ENCODE assay signal across 17 mouse cellular contexts in the genomic region with DNA sequence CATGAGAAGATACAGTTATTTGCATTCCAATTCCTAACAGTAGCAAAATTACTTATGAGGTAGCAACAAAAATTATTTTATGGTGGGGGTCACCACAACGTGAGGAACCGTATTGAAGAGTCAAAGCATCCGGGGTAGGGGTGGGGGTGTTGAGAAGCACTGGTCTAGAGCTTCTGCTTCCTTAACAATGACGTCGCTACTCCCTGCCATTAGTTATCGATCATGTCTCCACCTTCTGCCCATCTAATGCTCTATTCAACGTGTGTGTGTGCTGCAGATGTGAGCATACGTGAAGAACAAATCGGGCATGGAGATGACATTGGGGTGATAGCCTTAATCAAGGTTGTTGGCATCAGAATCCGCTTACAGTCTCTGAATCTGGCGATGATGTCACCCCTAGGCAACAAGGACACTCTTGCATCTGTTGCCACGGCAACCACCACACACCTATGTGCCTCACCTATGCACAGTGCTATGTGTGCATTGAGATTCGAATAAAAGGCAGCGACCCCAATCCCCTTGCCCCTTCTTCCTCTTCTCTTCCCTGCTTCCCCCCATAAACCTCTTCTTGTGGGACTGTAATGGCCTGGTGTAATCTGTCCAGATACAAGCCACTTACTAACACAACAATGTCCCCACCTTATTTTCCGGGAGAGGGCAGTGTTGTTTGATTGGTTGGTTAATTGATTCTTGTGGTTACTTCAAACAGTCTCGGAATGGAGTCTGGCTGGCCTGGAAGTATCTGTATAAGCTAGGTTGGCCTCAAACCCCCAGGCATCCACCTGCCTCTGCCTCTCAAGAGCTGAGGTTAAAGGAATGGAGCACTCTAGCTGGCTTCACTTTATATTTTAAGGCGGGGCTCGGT. TPM values are rescaled to one million over a fixed set of nuclear protein-coding genes. Genes with fewer than 3 reads are reported as not detected.
DNase-seq lines count a peak whose midpoint lies in the region; ATAC-seq and TF ChIP-seq lines count a peak whose summit lies in the region.
"Had no signal": no experiment of that assay in that cellular context is flagged by ENCODE, and none has a peak within 500 bp of the region (broad histone marks: within the 10 kb centered on the region; RNA-seq: fewer than 3 reads in every experiment).

No protein-coding gene starts in this region.

- peak; percentile 19 for TF ChIP-seq CTCF in intestine, postnatal 0 days (IDR thresholded peaks at IDR 0.05; ENCODE audit: low read depth)

- H3K9me3 ChIP-seq in forebrain, embryonic 15.5 days, result no peaks in the 10 kb centered on the region
- H3K9me3 ChIP-seq in forebrain, embryonic 11.5 days (ENCODE audit: control insufficient read depth, low read length), result no peaks in the 10 kb centered on the region
- no peaks in the 10 kb centered on the region for H3K9me3 ChIP-seq in intestine, postnatal 0 days (ENCODE audit: control insufficient read depth)
- H3K9me3 ChIP-seq in intestine, embryonic 16.5 days (ENCODE audit: control insufficient read depth, low read length), result no peaks in the 10 kb centered on the region
- no peaks in the 10 kb centered on the region for H3K9me3 ChIP-seq in midbrain, embryonic 13.5 days
- no peaks in the 10 kb centered on the region for H3K9me3 ChIP-seq in midbrain, embryonic 10.5 days (replicated peaks)
- H3K9me3 ChIP-seq in neural tube, embryonic 15.5 days (replicated peaks), result no peaks in the 10 kb centered on the region
- H3K9me3 ChIP-seq: heart, embryonic 13.5 days; limb, embryonic 15.5 days had no signal

- H3K27ac ChIP-seq in forebrain, embryonic 15.5 days (replicated peaks), result no peak overlapping the region
- H3K27ac ChIP-seq in forebrain, embryonic 11.5 days (ENCODE audit: low read depth, low read length), result no peak overlapping the region
- H3K27ac ChIP-seq in intestine, postnatal 0 days (ENCODE audit: low read depth, low read length), result no peak overlapping the region
- no peak overlapping the region for H3K27ac ChIP-seq in intestine, embryonic 16.5 days (ENCODE audit: low read length)
- no peak overlapping the region for H3K27ac ChIP-seq in midbrain, embryonic 13.5 days
- no peak overlapping the region for H3K27ac ChIP-seq in midbrain, embryonic 10.5 days (replicated peaks)
- no peak overlapping the region for H3K27ac ChIP-seq in neural tube, embryonic 15.5 days (replicated peaks)
- H3K27ac ChIP-seq: heart, embryonic 13.5 days; limb, embryonic 15.5 days had no signal

- H3K4me1 ChIP-seq in forebrain, embryonic 15.5 days, result no peaks in the 10 kb centered on the region
- no peaks in the 10 kb centered on the region for H3K4me1 ChIP-seq in forebrain, embryonic 11.5 days (replicated peaks; ENCODE audit: control insufficient read depth, insufficient read depth, low read length)
- H3K4me1 ChIP-seq in intestine, postnatal 0 days (replicated peaks; ENCODE audit: control insufficient read depth, insufficient read depth, low read length), result no peaks in the 10 kb centered on the region
- H3K4me1 ChIP-seq in intestine, embryonic 16.5 days (ENCODE audit: control insufficient read depth, insufficient read depth, low read length), result no peaks in the 10 kb centered on the region
- no peaks in the 10 kb centered on the region for H3K4me1 ChIP-seq in midbrain, embryonic 13.5 days (replicated peaks)
- H3K4me1 ChIP-seq in midbrain, embryonic 10.5 days, result no peaks in the 10 kb centered on the region
- no peaks in the 10 kb centered on the region for H3K4me1 ChIP-seq in neural tube, embryonic 15.5 days
- H3K4me1 ChIP-seq: heart, embryonic 13.5 days had no signal

- no peak overlapping the region for H3K9ac ChIP-seq in forebrain, embryonic 15.5 days (replicated peaks)
- no peak overlapping the region for H3K9ac ChIP-seq in forebrain, embryonic 11.5 days (ENCODE audit: low read length)
- H3K9ac ChIP-seq in intestine, postnatal 0 days (ENCODE audit: low read depth, low read length), result no peak overlapping the region
- H3K9ac ChIP-seq in intestine, embryonic 16.5 days (ENCODE audit: low read depth, low read length), result no peak overlapping the region
- H3K9ac ChIP-seq in midbrain, embryonic 13.5 days (replicated peaks), result no peak overlapping the region
- H3K9ac ChIP-seq in neural tube, embryonic 15.5 days (replicated peaks), result no peak overlapping the region
- H3K9ac ChIP-seq: heart, embryonic 13.5 days; limb, embryonic 15.5 days had no signal

- DNase-seq in forebrain, embryonic 11.5 days (ENCODE audit: low spot score), result no peak
- DNase-seq in midbrain, embryonic 10.5 days (ENCODE audit: low spot score), result no peak
- DNase-seq in frontal cortex, postnatal 25 days (ENCODE audit: low spot score in 2 of 2), result no peak
- DNase-seq: adrenal gland, postnatal 10 days; cerebellum, adult 11-12 months; kidney, adult 2 months; kidney, postnatal 36 days; spleen, adult 18-20 months; thymus, adult 2 months had no signal

- no peak overlapping the region for H3K4me2 ChIP-seq in forebrain, embryonic 15.5 days (replicated peaks)
- no peak overlapping the region for H3K4me2 ChIP-seq in forebrain, embryonic 11.5 days (ENCODE audit: low read depth, low read length, severe bottlenecking)
- H3K4me2 ChIP-seq in intestine, postnatal 0 days (replicated peaks; ENCODE audit: low read depth), result no peak overlapping the region
- no peak overlapping the region for H3K4me2 ChIP-seq in intestine, embryonic 16.5 days (ENCODE audit: low read depth, low read length)
- no peak overlapping the region for H3K4me2 ChIP-seq in midbrain, embryonic 13.5 days (replicated peaks)
- H3K4me2 ChIP-seq in neural tube, embryonic 15.5 days, result no peak overlapping the region
- H3K4me2 ChIP-seq: heart, embryonic 13.5 days; limb, embryonic 15.5 days had no signal

- WGBS in forebrain, embryonic 15.5 days, result 88% methylated on average over 18 of the region's 18 CpGs
- WGBS in forebrain, embryonic 11.5 days, result 85% methylated on average over 18 of the region's 18 CpGs
- 83% methylated on average over 18 of the region's 18 CpGs for WGBS in intestine, postnatal 0 days
- 89% methylated on average over 18 of the region's 18 CpGs for WGBS in intestine, embryonic 16.5 days
- 89% methylated on average over 18 of the region's 18 CpGs for WGBS in midbrain, embryonic 13.5 days
- 91% methylated on average over 18 of the region's 18 CpGs for WGBS in midbrain, embryonic 10.5 days
- 91% methylated on average over 18 of the region's 18 CpGs for WGBS in neural tube, embryonic 15.5 days

- H3K27me3 ChIP-seq in forebrain, embryonic 15.5 days, result no peaks in the 10 kb centered on the region
- no peaks in the 10 kb centered on the region for H3K27me3 ChIP-seq in forebrain, embryonic 11.5 days (ENCODE audit: control insufficient read depth, insufficient read depth, low read length)
- H3K27me3 ChIP-seq in intestine, postnatal 0 days (replicated peaks; ENCODE audit: control insufficient read depth, insufficient read depth, low read length), result no peaks in the 10 kb centered on the region
- H3K27me3 ChIP-seq in intestine, embryonic 16.5 days (replicated peaks; ENCODE audit: control insufficient read depth, insufficient read depth, low read length), result no peaks in the 10 kb centered on the region
- H3K27me3 ChIP-seq in midbrain, embryonic 13.5 days, result no peaks in the 10 kb centered on the region
- no peaks in the 10 kb centered on the region for H3K27me3 ChIP-seq in midbrain, embryonic 10.5 days (ENCODE audit: low read depth, poor library complexity, severe bottlenecking)
- H3K27me3 ChIP-seq in neural tube, embryonic 15.5 days (replicated peaks), result no peaks in the 10 kb centered on the region
- H3K27me3 ChIP-seq: CH12.LX; heart, embryonic 13.5 days; limb, embryonic 15.5 days had no signal

- no peaks in the 10 kb centered on the region for H3K36me3 ChIP-seq in forebrain, embryonic 15.5 days
- no peaks in the 10 kb centered on the region for H3K36me3 ChIP-seq in forebrain, embryonic 11.5 days (ENCODE audit: control insufficient read depth, insufficient read depth, low read length)
- no peaks in the 10 kb centered on the region for H3K36me3 ChIP-seq in intestine, postnatal 0 days (ENCODE audit: control insufficient read depth, insufficient read depth)
- no peaks in the 10 kb centered on the region for H3K36me3 ChIP-seq in intestine, embryonic 16.5 days (ENCODE audit: control insufficient read depth, insufficient read depth, low read length)
- H3K36me3 ChIP-seq in midbrain, embryonic 13.5 days, result no peaks in the 10 kb centered on the region
- no peaks in the 10 kb centered on the region for H3K36me3 ChIP-seq in midbrain, embryonic 10.5 days
- H3K36me3 ChIP-seq in neural tube, embryonic 15.5 days, result no peaks in the 10 kb centered on the region
- H3K36me3 ChIP-seq: heart, embryonic 13.5 days; limb, embryonic 15.5 days had no signal

- no peak overlapping the region for H3K4me3 ChIP-seq in forebrain, embryonic 15.5 days
- no peak overlapping the region for H3K4me3 ChIP-seq in forebrain, embryonic 11.5 days (ENCODE audit: low read depth, low read length)
- H3K4me3 ChIP-seq in intestine, postnatal 0 days (ENCODE audit: low read depth, low read length), result no peak overlapping the region
- no peak overlapping the region for H3K4me3 ChIP-seq in intestine, embryonic 16.5 days (ENCODE audit: low read length)
- H3K4me3 ChIP-seq in midbrain, embryonic 13.5 days (replicated peaks), result no peak overlapping the region
- no peak overlapping the region for H3K4me3 ChIP-seq in midbrain, embryonic 10.5 days
- H3K4me3 ChIP-seq in neural tube, embryonic 15.5 days (replicated peaks), result no peak overlapping the region
- H3K4me3 ChIP-seq: heart, embryonic 13.5 days; limb, embryonic 15.5 days had no signal

- peak; percentile 61; the same call in 1 of the 2 replicates for ATAC-seq in forebrain, embryonic 15.5 days (replicated peaks)
- no peak for ATAC-seq in forebrain, embryonic 11.5 days (replicated peaks; ENCODE audit: low FRiP score)
- ATAC-seq in intestine, postnatal 0 days, result no peak
- ATAC-seq in intestine, embryonic 16.5 days, result no peak
- peak; percentile 60; the same call in 1 of the 2 replicates for ATAC-seq in midbrain, embryonic 13.5 days
- peak; percentile 61; the same call in 1 of the 2 replicates for ATAC-seq in neural tube, embryonic 15.5 days (ENCODE audit: low FRiP score)

RNA-seq across cellular contexts. Expression of a gene that starts 50.8 kb away (rescaled TPM):
- 465 and 483 TPM in 2 replicates for polyA plus RNA-seq in forebrain, embryonic 15.5 days (2015; fragmentation: Nextera tagmentation; extraction: Ambion mirVana)
- polyA plus RNA-seq in forebrain, embryonic 11.5 days (2014; fragmentation: Nextera tagmentation; extraction: Ambion mirVana), result 627 and 726 TPM in 2 replicates
- polyA plus RNA-seq in intestine, postnatal 0 days (2015; fragmentation: Nextera tagmentation; extraction: Ambion mirVana), result 460 and 474 TPM in 2 replicates
- polyA plus RNA-seq in intestine, embryonic 16.5 days (2015; fragmentation: Nextera tagmentation; extraction: Ambion mirVana), result 527 and 590 TPM in 2 replicates
- polyA plus RNA-seq in midbrain, embryonic 13.5 days (2015; fragmentation: Nextera tagmentation; extraction: Ambion mirVana), result 587 and 637 TPM in 2 replicates
- polyA plus RNA-seq in midbrain, embryonic 10.5 days (2016; fragmentation: Nextera tagmentation; extraction: Ambion mirVana), result 721 and 804 TPM in 2 replicates
- 575 TPM in 2 replicates for polyA plus RNA-seq in neural tube, embryonic 15.5 days (2015; fragmentation: Nextera tagmentation; extraction: Ambion mirVana)

Comparison
In these comparisons a context has a peak if more than half of its experiments do, and no peak if none do; other contexts are left out.
1. ATAC-seq: peak in forebrain, embryonic 15.5 days (single experiment), midbrain, embryonic 13.5 days (single experiment) and neural tube, embryonic 15.5 days (single experiment); none in forebrain, embryonic 11.5 days (single experiment), intestine, postnatal 0 days (single experiment) and intestine, embryonic 16.5 days (single experiment).